Comparison of ENCODE assay signal across 11 mouse cellular contexts in the genomic region with DNA sequence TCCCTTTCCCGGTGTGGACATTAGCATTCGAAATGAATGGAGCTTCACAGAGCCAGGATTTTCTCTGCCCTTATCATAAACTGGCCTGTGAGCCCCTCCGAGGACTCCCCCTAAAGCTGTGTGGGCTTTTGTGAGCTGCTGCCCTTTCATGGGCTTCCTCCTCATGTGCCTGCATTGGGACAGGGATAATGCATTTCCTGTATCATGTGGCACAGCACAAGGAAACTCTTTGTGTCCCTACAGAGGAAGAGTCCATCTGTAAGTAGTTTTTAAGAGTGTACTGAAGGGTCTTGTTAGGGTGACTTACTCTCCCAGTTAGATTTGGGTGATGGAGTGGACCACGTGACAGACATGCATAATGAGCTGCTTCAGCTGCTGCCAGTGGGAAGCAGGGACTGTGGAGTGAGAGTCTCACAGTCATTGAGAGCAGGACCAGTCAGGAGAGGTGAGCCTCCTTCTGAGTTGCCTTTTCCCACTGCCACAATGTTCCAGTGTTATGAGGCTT. TPM values are rescaled to one million over a fixed set of nuclear protein-coding genes. Genes with fewer than 3 reads are reported as not detected.
DNase-seq lines count a peak whose midpoint lies in the region; ATAC-seq and TF ChIP-seq lines count a peak whose summit lies in the region.
"Had no signal": no experiment of that assay in that cellular context is flagged by ENCODE, and none has a peak within 500 bp of the region (broad histone marks: within the 10 kb centered on the region; RNA-seq: fewer than 3 reads in every experiment).

No protein-coding gene starts in this region.

- no peak for TF ChIP-seq CTCF in intestine, postnatal 0 days (IDR thresholded peaks at IDR 0.05; ENCODE audit: low read depth)
- TF ChIP-seq CTCF in cortical plate, adult 2 months (IDR thresholded peaks at IDR 0.05; ENCODE audit: extremely low read depth, insufficient read depth, low read length) = no peak

- 36% methylated on average over 4 of the region's 4 CpGs for WGBS in intestine, embryonic 14.5 days
- 52% methylated on average over 4 of the region's 4 CpGs for WGBS in intestine, postnatal 0 days
- 13% methylated on average over 4 of the region's 4 CpGs for WGBS in hindbrain, embryonic 12.5 days
- 4% methylated on average over 4 of the region's 4 CpGs for WGBS in midbrain, embryonic 15.5 days

- no peak overlapping the region for H3K9ac ChIP-seq in intestine, embryonic 14.5 days (ENCODE audit: low read length)
- H3K9ac ChIP-seq in intestine, postnatal 0 days (ENCODE audit: low read depth, low read length) = no peak overlapping the region
- H3K9ac ChIP-seq in hindbrain, embryonic 12.5 days = no peak overlapping the region
- no peak overlapping the region for H3K9ac ChIP-seq in midbrain, embryonic 15.5 days

- no peak for DNase-seq in intestine, embryonic 14.5 days (ENCODE audit: low spot score)
- DNase-seq in cerebellum, adult 9-11 months = no peak
- DNase-seq in urinary bladder, postnatal 36 days (ENCODE audit: low spot score in 2 of 2) = no peak
- DNase-seq in cerebellum, postnatal 14 days = no peak
- DNase-seq: cerebellum, adult 11 months; kidney, adult 18-20 months had no signal

- peaks cover 23% of the 10 kb centered on the region; the same call in 1 of the 2 replicates for H3K4me1 ChIP-seq in intestine, embryonic 14.5 days (replicated peaks; ENCODE audit: control insufficient read depth, insufficient read depth, low read length)
- no peaks in the 10 kb centered on the region for H3K4me1 ChIP-seq in intestine, postnatal 0 days (replicated peaks; ENCODE audit: control insufficient read depth, insufficient read depth, low read length)
- no peaks in the 10 kb centered on the region for H3K4me1 ChIP-seq in cortical plate, adult 2 months (ENCODE audit: control insufficient read depth, insufficient read depth, low read length)
- H3K4me1 ChIP-seq in hindbrain, embryonic 12.5 days = peaks cover 31% of the 10 kb centered on the region
- peaks cover 25% of the 10 kb centered on the region for H3K4me1 ChIP-seq in midbrain, embryonic 15.5 days

- ATAC-seq in intestine, embryonic 14.5 days (replicated peaks; ENCODE audit: low FRiP score, low TSS enrichment, low read depth) = peak; percentile 83
- no peak for ATAC-seq in intestine, postnatal 0 days
- ATAC-seq in hindbrain, embryonic 12.5 days (ENCODE audit: low FRiP score) = peak; percentile 91
- ATAC-seq in midbrain, embryonic 15.5 days (replicated peaks) = peak; percentile 89

- H3K27me3 ChIP-seq in intestine, embryonic 14.5 days (replicated peaks; ENCODE audit: control insufficient read depth, insufficient read depth, low read length) = no peaks in the 10 kb centered on the region
- no peaks in the 10 kb centered on the region for H3K27me3 ChIP-seq in intestine, postnatal 0 days (replicated peaks; ENCODE audit: control insufficient read depth, insufficient read depth, low read length)
- no peaks in the 10 kb centered on the region for H3K27me3 ChIP-seq in hindbrain, embryonic 12.5 days
- H3K27me3 ChIP-seq in midbrain, embryonic 15.5 days (replicated peaks) = no peaks in the 10 kb centered on the region
- H3K27me3 ChIP-seq: CH12.LX had no signal

- H3K4me3 ChIP-seq in intestine, embryonic 14.5 days (ENCODE audit: low read depth, low read length) = no peak overlapping the region
- H3K4me3 ChIP-seq in intestine, postnatal 0 days (ENCODE audit: low read depth, low read length) = no peak overlapping the region
- H3K4me3 ChIP-seq in cortical plate, adult 2 months (ENCODE audit: insufficient read depth, low read length) = no peak overlapping the region
- no peak overlapping the region for H3K4me3 ChIP-seq in hindbrain, embryonic 12.5 days
- H3K4me3 ChIP-seq in midbrain, embryonic 15.5 days = no peak overlapping the region

- no peaks in the 10 kb centered on the region for H3K36me3 ChIP-seq in intestine, embryonic 14.5 days (ENCODE audit: control insufficient read depth, insufficient read depth, low read length)
- H3K36me3 ChIP-seq in intestine, postnatal 0 days (ENCODE audit: control insufficient read depth, insufficient read depth) = no peaks in the 10 kb centered on the region
- H3K36me3 ChIP-seq in hindbrain, embryonic 12.5 days = no peaks in the 10 kb centered on the region
- no peaks in the 10 kb centered on the region for H3K36me3 ChIP-seq in midbrain, embryonic 15.5 days (replicated peaks)

- TF ChIP-seq POLR2A in cortical plate, adult 2 months (IDR thresholded peaks at IDR 0.05; ENCODE audit: extremely low read depth, insufficient read depth, low read length) = 0 out of 2 replicates have a peak, but pooled peaks have one; percentile 36

- no peak overlapping the region for H3K4me2 ChIP-seq in intestine, embryonic 14.5 days (ENCODE audit: low read length)
- H3K4me2 ChIP-seq in intestine, postnatal 0 days (replicated peaks; ENCODE audit: low read depth) = no peak overlapping the region
- no peak overlapping the region for H3K4me2 ChIP-seq in hindbrain, embryonic 12.5 days (replicated peaks)
- H3K4me2 ChIP-seq in midbrain, embryonic 15.5 days = no peak overlapping the region

- no peaks in the 10 kb centered on the region for H3K9me3 ChIP-seq in intestine, embryonic 14.5 days (ENCODE audit: control insufficient read depth, low read length)
- H3K9me3 ChIP-seq in intestine, postnatal 0 days (ENCODE audit: control insufficient read depth) = no peaks in the 10 kb centered on the region
- no peaks in the 10 kb centered on the region for H3K9me3 ChIP-seq in hindbrain, embryonic 12.5 days (replicated peaks)
- no peaks in the 10 kb centered on the region for H3K9me3 ChIP-seq in midbrain, embryonic 15.5 days

- H3K27ac ChIP-seq in intestine, embryonic 14.5 days (ENCODE audit: low read depth) = peak overlapping the region; percentile 34; the same call in 1 of the 2 replicates
- no peak overlapping the region for H3K27ac ChIP-seq in intestine, postnatal 0 days (ENCODE audit: low read depth, low read length)
- no peak overlapping the region for H3K27ac ChIP-seq in cortical plate, adult 2 months (ENCODE audit: insufficient read depth, low read length)
- H3K27ac ChIP-seq in hindbrain, embryonic 12.5 days = peak overlapping the region; percentile 62
- H3K27ac ChIP-seq in midbrain, embryonic 15.5 days = peak overlapping the region; percentile 62

RNA-seq across cellular contexts. Expression of a gene that starts 59.3 kb away (rescaled TPM):
- polyA plus RNA-seq in intestine, embryonic 14.5 days (2014; fragmentation: Nextera tagmentation; extraction: Ambion mirVana) = 23.0 and 23.3 TPM in 2 replicates
- 7.0 TPM in 2 replicates for polyA plus RNA-seq in intestine, postnatal 0 days (2015; fragmentation: Nextera tagmentation; extraction: Ambion mirVana)
- 31.1 and 33.8 TPM in 2 replicates for polyA plus RNA-seq in cortical plate, adult 2 months (2012; rRNA removed)
- polyA plus RNA-seq in hindbrain, embryonic 12.5 days (2016; fragmentation: Nextera tagmentation; extraction: Ambion mirVana) = 22.5 and 23.8 TPM in 2 replicates
- polyA plus RNA-seq in midbrain, embryonic 15.5 days (2015; fragmentation: Nextera tagmentation; extraction: Ambion mirVana) = 39.3 and 43.6 TPM in 2 replicates

RNA-seq across cellular contexts. Expression of a gene that starts 59.9 kb away (rescaled TPM):
- polyA plus RNA-seq in intestine, embryonic 14.5 days (2014; fragmentation: Nextera tagmentation; extraction: Ambion mirVana) = 27.8 and 28.5 TPM in 2 replicates
- 25.3 and 27.8 TPM in 2 replicates for polyA plus RNA-seq in intestine, postnatal 0 days (2015; fragmentation: Nextera tagmentation; extraction: Ambion mirVana)
- polyA plus RNA-seq in cortical plate, adult 2 months (2012; rRNA removed) = 1.0 and 1.3 TPM in 2 replicates
- 5.8 and 7.0 TPM in 2 replicates for polyA plus RNA-seq in hindbrain, embryonic 12.5 days (2016; fragmentation: Nextera tagmentation; extraction: Ambion mirVana)
- polyA plus RNA-seq in midbrain, embryonic 15.5 days (2015; fragmentation: Nextera tagmentation; extraction: Ambion mirVana) = 5.9 and 7.0 TPM in 2 replicates

Comparison
In these comparisons a context has a peak if more than half of its experiments do, and no peak if none do; other contexts are left out.
1. H3K27ac ChIP-seq: peak in intestine, embryonic 14.5 days (single experiment), hindbrain, embryonic 12.5 days (single experiment) and midbrain, embryonic 15.5 days (single experiment); none in intestine, postnatal 0 days (single experiment) and cortical plate, adult 2 months (single experiment).